Mouse (Mus musculus): ENCODE measurements around the gene Capns2. TPM values are rescaled to one million over a fixed set of nuclear protein-coding genes. Genes with fewer than 3 reads are reported as not detected.

Capns2 gene
- polyA plus RNA-seq (2016; fragmentation: Nextera tagmentation; extraction: Ambion mirVana): 0.19 TPM in 1 of 2 replicates, not detected in the other

- Histone ChIP-seq H3K36me3 (replicated peaks) (no peaks in the 10 kb centered on the region), H3K4me3 (no peak within 1 kb of the TSS), H3K27me3 (ENCODE audit: poor library complexity, severe bottlenecking) (no peaks in the 10 kb centered on the region), H3K9me3 (no peaks in the 10 kb centered on the region), H3K4me1 (no peaks in the 10 kb centered on the region), H3K27ac (no peak within 1 kb of the TSS)
- no peak for DNase-seq (ENCODE audit: extremely low spot score, low spot score)
- 96% methylated on average over 5 of the region's 5 CpGs for WGBS
These were observed at the start of gene Capns2 for GRCm38 (mm10) chr8:92901107-92901506. TSS of gene Capns2 (plus strand) at chr8:92901407.

GRCm38 (mm10) chr8:92853188-92853983 lies 47.8 kb upstream of the Capns2 start:
- no peak overlapping the region for H3K4me3 ChIP-seq

DNA sequence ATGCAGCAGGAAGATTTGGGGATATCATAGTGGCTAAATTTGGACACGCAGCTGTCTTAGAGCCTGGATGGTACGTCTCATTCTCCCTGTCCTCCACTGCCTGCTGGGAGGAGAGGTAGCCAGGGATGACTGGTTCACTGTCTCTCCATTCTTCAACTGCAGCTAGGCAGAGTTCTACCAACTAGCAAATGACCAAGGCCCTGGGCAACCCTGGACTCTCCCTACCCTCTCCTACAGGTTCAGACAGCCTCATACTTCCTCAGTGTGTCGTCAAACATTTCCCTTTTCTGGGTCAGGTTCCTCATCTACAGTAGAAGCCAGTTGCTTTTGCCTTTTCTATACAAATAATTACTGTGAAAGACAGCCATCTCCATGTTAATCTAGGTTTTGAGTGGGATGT lies 46.5 kb upstream of the Capns2 start:
- no peak for DNase-seq (ENCODE audit: extremely low spot score, low spot score)
- WGBS: 85% methylated on average over 3 of the region's 3 CpGs
- Histone ChIP-seq H3K4me3 (peak overlapping the region; percentile 74), H3K4me1 (peaks cover 19% of the 10 kb centered on the region), H3K9me3 (no peaks in the 10 kb centered on the region; the same call in 1 of the 2 replicates), H3K27me3 (ENCODE audit: poor library complexity, severe bottlenecking) (peaks cover 24% of the 10 kb centered on the region), H3K27ac (no peak overlapping the region), H3K36me3 (replicated peaks) (0 out of 2 replicates have a peak, but pooled peaks cover 5% of the 10 kb centered on the region)

More at GRCm38 (mm10) chr8:92853188-92853983, 47.8 kb upstream of the Capns2 start:
- Histone ChIP-seq H3K4me1 (peaks cover 24% of the 10 kb centered on the region), H3K36me3 (replicated peaks) (0 out of 2 replicates have a peak, but pooled peaks cover 5% of the 10 kb centered on the region), H3K27ac (no peak overlapping the region), H3K9me3 (no peaks in the 10 kb centered on the region; the same call in 1 of the 2 replicates), H3K27me3 (ENCODE audit: poor library complexity, severe bottlenecking) (peaks cover 24% of the 10 kb centered on the region)
- 81% methylated on average over 18 of the region's 18 CpGs for WGBS
- DNase-seq (ENCODE audit: extremely low spot score, low spot score): no peak

- Histone ChIP-seq H3K9me3 (no peaks in the 10 kb centered on the region; the same call in 1 of the 2 replicates), H3K27ac (peak within 1 kb of the TSS; percentile 83)
These were observed 45.9 kb upstream of the Capns2 start, which contains the start of gene Lpcat2 for GRCm38 (mm10) chr8:92855171-92855894. TSS of gene Lpcat2 (plus strand) at chr8:92855339.

DNA sequence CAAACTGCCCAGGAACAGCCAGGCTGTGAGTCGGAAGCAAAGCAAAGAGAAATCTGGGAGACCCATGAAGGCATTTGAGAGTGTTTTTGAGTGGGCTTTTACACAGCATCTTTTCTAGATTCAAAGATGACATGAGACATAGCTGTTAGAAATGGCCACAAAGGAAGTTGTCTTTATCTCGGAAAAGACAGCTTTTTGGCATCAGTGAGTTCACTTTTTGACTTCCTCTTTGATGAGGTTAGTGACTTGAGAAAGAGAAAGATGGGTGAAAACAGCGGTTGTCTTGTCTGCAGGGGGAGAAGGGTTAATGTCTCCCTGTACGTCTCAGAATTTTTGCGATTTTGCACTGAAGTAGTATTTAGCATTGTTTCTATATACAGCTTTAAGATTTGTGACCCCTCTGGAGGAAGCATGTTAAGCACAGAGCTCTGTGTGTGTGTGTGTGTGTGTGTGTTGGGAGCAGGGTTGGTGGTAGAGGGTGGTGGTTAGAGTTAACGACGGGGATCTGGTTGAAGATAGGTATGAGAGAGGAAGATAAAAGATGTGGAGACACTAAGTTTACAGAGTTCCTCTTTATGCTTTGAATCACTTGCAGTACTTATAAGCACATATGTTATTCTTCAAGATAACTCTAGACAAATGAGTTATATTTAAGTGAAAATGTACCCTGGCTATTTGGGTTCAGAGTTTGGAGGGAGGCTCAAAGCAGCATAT lies 44.8 kb upstream of the Capns2 start:
- Histone ChIP-seq H3K27me3 (ENCODE audit: poor library complexity, severe bottlenecking) (peaks cover 24% of the 10 kb centered on the region), H3K27ac (no peak overlapping the region), H3K4me3 (no peak overlapping the region), H3K36me3 (replicated peaks) (no peaks in the 10 kb centered on the region), H3K9me3 (no peaks in the 10 kb centered on the region; the same call in 1 of the 2 replicates), H3K4me1 (peaks cover 19% of the 10 kb centered on the region)
- 94% methylated on average over 7 of the region's 7 CpGs for WGBS
- DNase-seq (ENCODE audit: extremely low spot score, low spot score): no peak

More at GRCm38 (mm10) chr8:92855171-92855894, 45.9 kb upstream of the Capns2 start, which contains the start of gene Lpcat2:
- peaks cover 24% of the 10 kb centered on the region for H3K27me3 ChIP-seq (ENCODE audit: poor library complexity, severe bottlenecking)
- peak; percentile 69 for DNase-seq (ENCODE audit: extremely low spot score, low spot score)
- H3K4me3 ChIP-seq: peak within 1 kb of the TSS; percentile 74
- no peaks in the 10 kb centered on the region for H3K36me3 ChIP-seq (replicated peaks)
- H3K4me1 ChIP-seq: peaks cover 19% of the 10 kb centered on the region
- 2% methylated on average over 50 of the region's 50 CpGs for WGBS

GRCm38 (mm10) chr8:92858475-92859182 lies 42.6 kb upstream of the Capns2 start:
- peaks cover 11% of the 10 kb centered on the region for H3K4me1 ChIP-seq
- no peak for DNase-seq (ENCODE audit: extremely low spot score, low spot score)

GRCm38 (mm10) chr8:92861977-92862376 lies 39.2 kb upstream of the Capns2 start:
- no peak for DNase-seq (ENCODE audit: extremely low spot score, low spot score)
- Histone ChIP-seq H3K4me1 (no peaks in the 10 kb centered on the region), H3K27ac (no peak overlapping the region), H3K4me3 (no peak overlapping the region), H3K27me3 (ENCODE audit: poor library complexity, severe bottlenecking) (no peaks in the 10 kb centered on the region), H3K9me3 (no peaks in the 10 kb centered on the region), H3K36me3 (replicated peaks) (no peaks in the 10 kb centered on the region)
- 83% methylated on average over 1 of the region's 1 CpGs for WGBS

More at GRCm38 (mm10) chr8:92858475-92859182, 42.6 kb upstream of the Capns2 start:
- Histone ChIP-seq H3K9me3 (no peaks in the 10 kb centered on the region; the same call in 1 of the 2 replicates), H3K27ac (no peak overlapping the region), H3K36me3 (replicated peaks) (no peaks in the 10 kb centered on the region), H3K4me3 (no peak overlapping the region), H3K27me3 (ENCODE audit: poor library complexity, severe bottlenecking) (peaks cover 24% of the 10 kb centered on the region)
- WGBS: 86% methylated on average over 14 of the region's 14 CpGs

GRCm38 (mm10) chr8:92870281-92870680 lies 30.9 kb upstream of the Capns2 start:
- WGBS: 74% methylated on average over 7 of the region's 7 CpGs
- Histone ChIP-seq H3K9me3 (no peaks in the 10 kb centered on the region), H3K4me1 (peaks cover 4% of the 10 kb centered on the region; the same call in 1 of the 2 replicates), H3K27me3 (ENCODE audit: poor library complexity, severe bottlenecking) (no peaks in the 10 kb centered on the region), H3K4me3 (no peak overlapping the region), H3K36me3 (replicated peaks) (no peaks in the 10 kb centered on the region), H3K27ac (no peak overlapping the region)
- no peak for DNase-seq (ENCODE audit: extremely low spot score, low spot score)

- Histone ChIP-seq H3K27me3 (ENCODE audit: poor library complexity, severe bottlenecking) (no peaks in the 10 kb centered on the region), H3K4me3 (no peak overlapping the region), H3K36me3 (replicated peaks) (no peaks in the 10 kb centered on the region), H3K9me3 (no peaks in the 10 kb centered on the region), H3K4me1 (peaks cover 4% of the 10 kb centered on the region; the same call in 1 of the 2 replicates), H3K27ac (no peak overlapping the region)
- DNase-seq (ENCODE audit: extremely low spot score, low spot score): no peak
- WGBS: 78% methylated on average over 10 of the region's 10 CpGs
These were observed 29.0 kb upstream of the Capns2 start for GRCm38 (mm10) chr8:92872063-92872759.

DNA sequence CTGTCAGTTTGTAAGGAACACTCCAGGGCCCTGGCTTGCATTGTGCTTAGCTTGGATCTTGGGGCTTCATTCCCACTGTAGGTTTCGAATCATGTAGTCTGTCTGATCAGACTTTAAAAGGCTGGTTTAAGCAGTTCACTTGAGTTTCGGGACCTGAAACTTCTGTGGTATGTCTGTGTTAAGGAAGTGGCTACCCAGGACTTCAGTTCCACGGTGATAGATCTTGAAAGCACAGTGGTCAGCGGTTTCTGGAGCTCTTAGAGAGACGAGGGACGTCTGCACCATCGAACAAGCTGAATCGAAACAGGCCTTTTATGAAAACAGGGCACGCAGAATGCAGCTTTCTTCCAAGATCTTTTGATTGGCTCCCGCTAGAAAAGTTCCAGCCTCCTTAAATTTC lies 25.4 kb upstream of the Capns2 start:
- 65% methylated on average over 10 of the region's 10 CpGs for WGBS
- Histone ChIP-seq H3K27ac (no peak overlapping the region), H3K9me3 (no peaks in the 10 kb centered on the region), H3K36me3 (replicated peaks) (peaks cover 3% of the 10 kb centered on the region), H3K4me3 (no peak overlapping the region), H3K4me1 (no peaks in the 10 kb centered on the region), H3K27me3 (ENCODE audit: poor library complexity, severe bottlenecking) (no peaks in the 10 kb centered on the region)
- DNase-seq (ENCODE audit: extremely low spot score, low spot score): no peak

DNA sequence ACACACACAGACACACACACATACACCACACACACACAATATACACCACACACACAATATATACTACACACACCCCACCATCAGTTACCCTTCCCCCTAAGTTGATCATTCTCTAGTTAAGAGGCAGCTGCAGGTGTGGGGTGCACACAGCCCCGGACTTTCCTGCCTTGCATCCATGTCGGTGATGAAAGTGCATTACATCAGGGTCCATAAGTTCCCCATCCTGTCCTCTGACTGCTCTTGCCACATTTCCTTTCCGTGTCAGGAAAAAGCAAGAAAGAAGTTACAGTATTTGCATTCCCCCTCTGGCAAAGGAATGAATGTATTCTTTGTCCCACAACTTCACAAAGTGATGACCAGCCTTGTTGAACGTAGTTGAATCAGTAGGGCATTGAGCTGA lies 20.0 kb upstream of the Capns2 start:
- Histone ChIP-seq H3K27me3 (ENCODE audit: poor library complexity, severe bottlenecking) (no peaks in the 10 kb centered on the region), H3K36me3 (replicated peaks) (peaks cover 3% of the 10 kb centered on the region)
- 75% methylated on average over 4 of the region's 4 CpGs for WGBS

More for the DNA sequence above, 20.0 kb upstream of the Capns2 start:
- no peak overlapping the region for H3K4me3 ChIP-seq
- no peak for DNase-seq (ENCODE audit: extremely low spot score, low spot score)
- no peaks in the 10 kb centered on the region for H3K9me3 ChIP-seq
- H3K27ac ChIP-seq: no peak overlapping the region
- no peaks in the 10 kb centered on the region for H3K4me1 ChIP-seq

Measured in forebrain, embryonic 10.5 days (tissue).